Mouse (Mus musculus) limb, embryonic 14.5 days (tissue): Measurements from ENCODE around the gene Zfp655. TPM values are rescaled to one million over a fixed set of nuclear protein-coding genes. Genes with fewer than 3 reads are reported as not detected.
"Not testable (repeated sequence)": the region's sequence is repeated elsewhere in the genome, so short reads cannot be mapped to it uniquely, and the experiment has no call there.

ENCODE experiments used
- ATAC-seq: fragments of 200-750 bp; cut with Nextera tagmentation; 2 replicates; pipeline ENCODE4 v1.8.0; 2017; ENCODE audit warnings: low read depth, moderate number of reproducible peaks, moderate TSS enrichment; ENCODE audit not compliant: low FRiP score
- DNase-seq: peaks from one replicate; pipeline ENCODE4 v3.0.0-alpha.2; 2015; ENCODE audit warnings: low spot score
- H3K27ac ChIP-seq: fragments of 300-500 bp; sonication (generic); replicated peaks from 2 replicates; pipeline ENCODE4 v1.5.1; 2014; ENCODE audit warnings: low read depth, mild to moderate bottlenecking, low read length, moderate library complexity, mixed read lengths
- H3K27me3 ChIP-seq: fragments of 300-500 bp; sonication (generic); 2 replicates; pipeline ENCODE4 v1.6.1; 2014; ENCODE audit warnings: low read length, mixed read lengths; ENCODE audit not compliant: control insufficient read depth, insufficient read depth
- H3K36me3 ChIP-seq: fragments of 300-500 bp; sonication (generic); 2 replicates; pipeline ENCODE4 v1.6.1; 2014; ENCODE audit warnings: mild to moderate bottlenecking, low read length, moderate library complexity, mixed read lengths; ENCODE audit not compliant: control insufficient read depth, insufficient read depth
- H3K4me1 ChIP-seq: fragments of 300-500 bp; sonication (generic); 2 replicates; pipeline ENCODE4 v1.6.1; 2014; ENCODE audit warnings: antibody characterized with exemption, low read length, mixed read lengths; ENCODE audit not compliant: control insufficient read depth, insufficient read depth
- H3K4me2 ChIP-seq: fragments of 300-500 bp; sonication (generic); replicated peaks from 2 replicates; pipeline ENCODE4 v1.6.1; 2014; ENCODE audit warnings: low read depth, mild to moderate bottlenecking, low read length, moderate library complexity; ENCODE audit not compliant: severe bottlenecking
- H3K4me3 ChIP-seq: fragments of 300-500 bp; sonication (generic); replicated peaks from 2 replicates; pipeline ENCODE4 v1.5.1; 2014; ENCODE audit warnings: low read length
- H3K9ac ChIP-seq: fragments of 300-500 bp; sonication (generic); 2 replicates; pipeline ENCODE4 v1.6.1; 2014; ENCODE audit warnings: mild to moderate bottlenecking, low read depth, low read length, moderate library complexity; ENCODE audit not compliant: severe bottlenecking
- H3K9me3 ChIP-seq: fragments of 300-500 bp; sonication (generic); 2 replicates; pipeline ENCODE4 v1.6.1; 2016; ENCODE audit warnings: low read length; ENCODE audit not compliant: control insufficient read depth
- POLR2A ChIP-seq: fragments of 200-500 bp; IDR thresholded peaks from 2 replicates; pipeline ENCODE4 v1.8.0; 2012; ENCODE audit warnings: inconsistent platforms, mild to moderate bottlenecking, moderate library complexity, borderline replicate concordance; ENCODE audit not compliant: insufficient read depth, insufficient read length; ENCODE audit errors: extremely low read depth
- WGBS: fragments of 180-500 bp; shearing (Covaris S2); extraction: QIAGEN DNeasy Blood & Tissue Kit; methylation state at CpG from one replicate; pipeline ENCODE4 v1.1.7; 2014; 5-methylcytosine and 5-hydroxymethylcytosine counted together
- polyA plus RNA-seq, 2 experiments: library from polyadenylated mRNA; depleted of rRNA in 1 of 2; stranded (reverse) in 1 of 2; unstranded in 1 of 2; fragments of >200 nt; fragmentation: Nextera tagmentation in 1 of 2; extraction: Ambion mirVana in 1 of 2; gene quantifications; 2 replicates each; pipeline versions ENCODE4 v1.2.1 to v1.2.3; 2012 to 2014

The Zfp655 gene
- polyA plus RNA-seq, 2 experiments = 18.5 to 36.8 TPM

DNA sequence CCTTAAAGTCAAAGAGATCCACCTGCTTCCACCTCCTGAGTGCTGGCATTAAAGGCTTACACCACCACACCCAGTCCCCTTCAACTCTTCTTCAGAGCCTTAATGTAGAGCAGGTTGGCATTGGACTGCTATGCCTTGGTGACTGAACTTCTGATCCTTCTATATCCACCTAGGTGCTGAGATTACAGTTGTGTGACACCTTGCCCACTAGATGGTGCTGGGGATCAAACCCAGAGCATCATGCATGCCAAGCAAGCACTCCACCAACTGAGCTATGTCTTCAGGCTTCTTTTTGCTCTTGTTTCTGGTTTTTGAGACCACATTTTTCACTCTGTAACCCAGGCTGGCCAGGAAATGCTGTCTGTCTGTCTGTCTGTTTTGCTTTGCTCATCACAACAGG is 3.1 kb downstream of the Zfp655 start:
- H3K27ac ChIP-seq = no peak overlapping the region
- no peaks in the 10 kb centered on the region for H3K27me3 ChIP-seq
- ATAC-seq (no peak), DNase-seq (no peak)
- no peak overlapping the region for H3K4me2 ChIP-seq
- H3K4me3 ChIP-seq = no peak overlapping the region
- no peak for TF ChIP-seq POLR2A
- no peak overlapping the region for H3K9ac ChIP-seq
- no peaks in the 10 kb centered on the region for H3K9me3 ChIP-seq
- H3K36me3 ChIP-seq = peaks cover 59% of the 10 kb centered on the region
- H3K4me1 ChIP-seq = peaks cover 10% of the 10 kb centered on the region

DNA sequence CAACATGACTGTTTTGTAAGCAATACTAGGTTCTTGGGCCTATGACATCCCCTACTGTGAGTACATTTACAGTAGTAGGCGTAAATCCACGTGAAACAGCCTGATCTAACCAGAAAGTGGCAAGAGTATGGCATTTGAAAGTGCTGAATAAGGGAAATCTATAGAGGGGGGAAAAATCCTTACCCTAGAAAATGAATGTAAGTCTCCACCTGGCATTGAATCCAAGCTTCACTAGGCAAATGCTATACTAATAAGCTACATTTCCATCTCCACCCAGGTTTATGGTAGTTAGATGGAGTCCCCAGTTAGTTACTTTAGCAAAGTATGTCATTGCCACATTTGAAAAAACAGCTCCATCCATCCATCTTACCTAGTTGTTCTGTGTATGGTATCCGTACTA is 18.0 kb downstream of the Zfp655 start:
- H3K27me3 ChIP-seq = no peaks in the 10 kb centered on the region
- no peaks in the 10 kb centered on the region for H3K4me1 ChIP-seq
- TF ChIP-seq POLR2A = no peak
- no peak for DNase-seq
- H3K9me3 ChIP-seq = no peaks in the 10 kb centered on the region
- 93% methylated on average over 3 of the region's 3 CpGs for WGBS
- peaks cover 50% of the 10 kb centered on the region for H3K36me3 ChIP-seq
- H3K9ac ChIP-seq = no peak overlapping the region
- H3K4me3 ChIP-seq = no peak overlapping the region
- no peak overlapping the region for H3K27ac ChIP-seq
- no peak overlapping the region for H3K4me2 ChIP-seq
- ATAC-seq = no peak

- H3K36me3 ChIP-seq, ATAC-seq: not testable (repeated sequence)
- WGBS = 82% methylated on average over 2 of the region's 2 CpGs
Observed at GRCm38 (mm10) chr5:145273568-145273967, 42.1 kb downstream of the Zfp655 start.

DNA sequence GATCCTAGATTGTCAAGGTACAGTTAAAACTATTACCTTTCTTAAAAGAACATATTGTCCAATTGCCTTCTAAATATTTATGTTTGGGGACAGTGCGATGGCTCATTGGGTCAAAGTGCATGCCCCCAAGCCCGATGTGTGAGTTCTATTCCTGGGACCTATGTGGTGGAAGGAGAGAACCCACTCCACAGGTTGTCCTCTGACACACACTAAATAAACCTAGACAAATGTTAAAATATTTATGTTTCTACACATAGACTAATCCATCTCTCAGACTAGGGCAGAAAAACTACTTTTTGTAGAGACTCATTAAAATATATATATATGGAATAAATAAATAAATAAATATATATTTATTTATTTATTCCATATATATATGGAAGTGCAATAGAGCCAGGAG is 48.4 kb downstream of the Zfp655 start:
- peaks cover 19% of the 10 kb centered on the region for H3K36me3 ChIP-seq
- H3K4me3 ChIP-seq = peak overlapping the region; percentile 83

More at GRCm38 (mm10) chr5:145273568-145273967, 42.1 kb downstream of the Zfp655 start:
- H3K4me1 ChIP-seq, H3K27me3 ChIP-seq, DNase-seq, H3K9ac ChIP-seq, H3K9me3 ChIP-seq, H3K4me2 ChIP-seq, H3K4me3 ChIP-seq, H3K27ac ChIP-seq: not testable (repeated sequence)

GRCm38 (mm10) chr5:145280371-145281143 is 49.0 kb downstream of the Zfp655 start, which contains the start of gene Zscan25:
Gene Zscan25, plus strand, starts transcription at chr5:145280500.
- TF ChIP-seq POLR2A = peak; percentile 85; the same call in 1 of the 2 replicates
- 2% methylated on average over 48 of the region's 50 CpGs for WGBS
- H3K4me1 ChIP-seq = no peaks in the 10 kb centered on the region
- H3K4me2 ChIP-seq = peak within 1 kb of the TSS; percentile 85
- H3K27ac ChIP-seq = peak within 1 kb of the TSS; percentile 86
- H3K36me3 ChIP-seq = peaks cover 25% of the 10 kb centered on the region
- H3K9me3 ChIP-seq = no peaks in the 10 kb centered on the region
- DNase-seq (peak; percentile 91), ATAC-seq (peak; percentile 99)
- H3K4me3 ChIP-seq = peak within 1 kb of the TSS; percentile 83
- H3K9ac ChIP-seq = peak within 1 kb of the TSS; percentile 85
- H3K27me3 ChIP-seq = no peaks in the 10 kb centered on the region

More for the DNA sequence above, 48.4 kb downstream of the Zfp655 start:
- 90% methylated on average over 2 of the region's 2 CpGs for WGBS
- H3K9ac ChIP-seq = no peak overlapping the region
- DNase-seq (no peak), ATAC-seq (peak; percentile 4; the same call in 1 of the 2 replicates)
- no peaks in the 10 kb centered on the region for H3K27me3 ChIP-seq
- H3K4me1 ChIP-seq = no peaks in the 10 kb centered on the region
- H3K27ac ChIP-seq = no peak overlapping the region
- TF ChIP-seq POLR2A = no peak
- no peaks in the 10 kb centered on the region for H3K9me3 ChIP-seq
- H3K4me2 ChIP-seq = no peak overlapping the region
